Mouse (Mus musculus): ENCODE measurements at regions not wholly inside any gene's neighbourhood (a gene's known extent, or its start where the extent isn't known, plus 50 kb on each side); places are given as distances from the start of the nearest gene placed in this dataset.

DNA sequence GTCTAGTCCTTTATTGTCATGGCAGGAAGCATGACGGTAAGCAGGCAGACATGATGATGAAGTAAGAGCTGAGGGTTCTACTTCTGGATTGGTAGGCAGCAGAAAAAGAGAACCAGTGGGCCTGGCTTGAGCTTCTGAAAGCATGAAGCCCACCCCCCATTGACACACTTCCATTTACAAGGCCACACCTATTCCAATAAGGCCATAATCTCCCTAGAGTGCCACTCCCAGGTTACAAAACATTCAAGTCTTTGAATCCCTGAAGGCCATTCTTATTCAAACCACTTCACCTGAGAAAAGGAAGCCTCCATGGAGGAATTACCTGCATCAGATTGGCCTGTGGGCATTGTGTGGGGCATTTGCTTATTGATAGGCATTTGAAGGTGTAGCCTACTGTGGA lies 92.2 kb upstream of the Paqr3 start:
- TF ChIP-seq POLR2A (IDR thresholded peaks at IDR 0.05; ENCODE audit: extremely low read depth, insufficient read depth, low read length), result no peak
- no peak for TF ChIP-seq CTCF (IDR thresholded peaks at IDR 0.05; ENCODE audit: low read depth, low read length)

All from liver, adult 2 months (tissue).